Mouse (Mus musculus) urinary bladder, postnatal 14 days (tissue): ENCODE results near the gene Mn1.
A peak's percentile ranks its signal among the peaks of the same experiment; 100 is the strongest.

Source experiments
- DNase-seq: peaks from one replicate; pipeline ENCODE4 v3.0.0; 2021; ENCODE audit warnings: low spot score

The Mn1 gene

DNA sequence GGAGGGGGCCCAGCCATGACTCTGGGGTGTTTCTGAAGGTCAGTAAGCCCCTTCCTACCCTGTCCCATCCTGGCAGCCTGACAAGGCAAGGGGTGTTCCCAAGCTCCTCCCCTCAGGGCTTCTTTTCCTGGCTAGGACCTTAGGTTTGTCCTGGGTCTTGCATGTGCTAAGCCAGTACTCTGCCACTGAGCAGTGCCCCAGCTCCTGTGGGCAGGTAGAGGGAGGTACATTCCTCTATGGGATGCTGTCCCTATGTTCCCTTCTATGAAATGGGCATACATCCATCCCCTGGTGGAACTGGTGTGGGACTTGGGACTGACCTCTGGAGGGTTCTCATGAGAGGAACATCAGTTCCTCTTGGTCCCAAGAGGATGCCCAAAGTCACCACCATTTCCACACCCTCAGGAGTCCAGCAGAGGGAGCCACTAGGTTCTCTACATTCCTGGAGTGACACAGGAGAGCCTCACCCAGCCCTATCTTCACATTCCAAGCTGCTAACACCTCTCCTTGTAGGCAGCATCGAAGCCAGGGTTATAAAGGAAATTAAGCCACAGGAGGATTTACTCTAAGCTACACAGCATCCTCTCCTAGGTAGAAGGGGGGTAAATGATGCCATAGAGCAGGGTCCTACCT, 7.6 kb upstream of the Mn1 start:
- DNase-seq = no peak

DNA sequence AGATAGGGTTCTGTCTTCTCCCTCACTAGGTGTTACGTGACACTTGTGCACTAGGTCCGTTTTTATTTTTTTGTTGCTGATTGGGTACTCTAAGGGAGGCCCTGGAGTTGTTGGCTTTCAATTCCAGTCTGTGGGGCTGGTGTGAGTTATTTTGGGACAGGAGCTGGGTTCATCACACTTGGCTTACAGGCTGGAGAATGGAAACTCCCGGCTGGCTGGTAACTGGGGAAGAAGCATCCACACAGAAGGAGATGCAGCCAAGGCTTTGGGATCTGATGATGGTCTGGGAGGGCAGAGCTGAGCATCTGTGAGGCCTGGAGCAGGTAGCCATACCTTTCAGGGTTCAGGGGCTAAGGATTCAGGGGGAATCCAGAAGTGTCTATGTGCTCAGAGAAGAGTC, 6.5 kb upstream of the Mn1 start:
- no peak for DNase-seq

DNA sequence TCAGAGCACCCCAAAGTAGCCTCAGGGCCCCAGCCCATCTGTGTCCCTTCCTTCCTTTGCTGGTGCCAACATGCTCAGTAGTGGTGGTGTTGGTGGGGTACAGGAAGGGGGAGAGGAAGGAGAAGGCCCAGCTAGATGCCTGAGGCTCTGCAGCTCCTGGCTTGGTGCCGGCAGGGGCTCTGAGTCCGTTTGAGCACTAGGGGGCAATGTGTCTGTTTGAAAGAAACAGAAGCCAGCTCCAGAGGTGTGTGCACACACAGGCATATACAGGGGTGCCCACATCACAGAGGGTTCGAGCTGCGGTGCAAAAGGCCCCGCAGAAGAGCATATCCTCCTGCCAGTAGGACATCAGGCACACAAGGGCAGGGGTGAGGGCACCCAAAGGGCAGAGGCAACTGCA, 3.0 kb upstream of the Mn1 start:
- DNase-seq = peak; percentile 82

DNA sequence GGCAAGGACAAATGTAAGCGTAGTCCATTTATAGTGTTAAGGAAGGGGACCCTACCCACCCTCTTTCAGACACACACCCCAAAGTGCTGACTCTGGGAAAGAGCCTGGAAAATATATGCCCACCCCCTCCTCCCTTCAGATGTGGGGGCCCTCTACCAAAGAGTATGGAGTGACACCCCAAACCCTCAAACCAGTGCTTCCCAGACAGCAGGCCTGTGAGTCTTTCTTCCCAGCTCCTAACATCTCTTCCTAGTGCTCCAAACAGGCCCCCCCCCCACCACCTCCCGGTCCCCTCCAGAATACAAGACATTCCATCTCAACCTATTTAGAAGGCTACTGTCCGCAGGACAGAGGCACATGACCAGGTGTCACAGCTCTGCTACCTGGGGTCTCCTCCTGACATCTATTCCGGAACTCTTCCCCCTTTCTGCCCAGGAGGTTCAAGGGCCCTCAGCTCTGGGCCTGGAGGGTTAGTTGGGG, 2.4 kb upstream of the Mn1 start:
- DNase-seq = no peak

DNA sequence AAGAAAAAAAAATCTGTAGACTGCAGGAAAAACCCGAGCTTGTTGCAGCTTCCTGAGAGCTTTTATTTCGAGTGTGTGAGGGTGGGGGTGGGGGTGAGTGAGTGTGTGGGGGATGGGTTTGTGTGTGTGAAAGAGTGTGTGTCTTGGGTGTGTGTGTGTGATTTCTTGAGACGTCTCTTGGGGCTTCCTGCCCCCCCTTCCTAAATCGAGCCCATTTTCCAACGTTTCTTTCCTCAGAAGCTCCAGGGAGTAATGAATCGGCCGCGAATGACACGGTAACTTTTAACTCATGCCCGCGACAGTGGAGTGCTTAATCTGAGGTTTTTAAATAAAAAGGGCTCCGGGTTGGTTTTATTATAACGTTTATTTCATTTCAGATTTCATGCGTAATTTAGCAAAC, 1.6 kb upstream of the Mn1 start:
- no peak for DNase-seq

DNA sequence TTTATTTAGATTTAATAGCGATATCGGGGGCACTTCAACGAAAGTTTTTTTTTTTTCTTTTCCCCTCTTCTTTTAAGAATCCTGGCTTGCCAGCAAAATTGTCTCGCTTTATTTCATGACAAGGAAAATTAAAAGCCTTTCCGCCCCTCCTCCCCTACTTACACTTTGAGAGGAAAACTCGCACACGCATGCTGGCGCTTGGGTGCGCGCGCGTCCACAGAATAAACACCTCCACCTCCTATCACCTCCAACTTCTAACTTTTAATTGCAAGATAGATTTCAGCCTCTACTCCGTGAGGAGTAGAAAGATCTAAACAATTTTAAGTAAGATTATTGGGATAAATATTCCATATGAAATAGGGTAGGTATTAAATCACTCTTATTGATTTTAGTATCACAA, 1.1 kb upstream of the Mn1 start:
- DNase-seq = no peak

DNA sequence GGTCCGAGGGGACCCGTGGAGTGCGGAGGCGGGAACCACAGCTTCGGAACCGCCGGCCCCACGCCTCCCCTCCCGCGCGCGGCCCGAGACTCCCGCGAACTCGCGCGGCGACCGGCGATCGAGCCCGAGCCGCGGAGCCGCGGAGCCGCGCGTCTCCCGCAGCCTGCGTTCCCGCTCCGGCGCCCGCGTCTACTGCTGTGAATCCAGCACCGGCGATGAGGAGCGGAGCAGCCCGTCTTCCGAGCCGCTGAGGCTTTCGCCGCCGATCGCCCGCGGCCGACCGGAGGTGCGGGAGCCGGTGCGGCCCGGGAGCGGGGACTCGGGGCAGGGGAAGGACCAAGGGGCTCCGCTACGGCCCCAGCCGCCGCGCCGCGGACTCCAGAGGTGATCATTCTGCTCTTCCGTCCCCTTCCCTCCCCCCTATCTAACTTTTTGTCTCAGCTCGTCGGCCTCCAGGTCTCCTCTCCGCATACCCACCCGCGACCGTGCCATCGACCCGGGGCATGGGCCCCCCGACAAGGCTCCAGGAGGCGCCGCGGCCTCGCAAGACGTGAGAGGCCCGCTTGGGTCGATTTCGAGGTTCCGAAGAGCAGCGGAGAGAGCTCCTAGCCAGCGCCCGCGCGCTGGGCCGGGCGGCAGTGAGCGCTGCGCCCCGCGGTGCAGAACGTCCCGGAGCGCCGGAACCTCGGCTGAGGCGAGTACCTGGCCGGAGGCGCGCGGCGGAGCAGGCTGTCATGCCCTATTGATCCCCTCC, 393 bp downstream of the Mn1 start:
- no peak for DNase-seq

DNA sequence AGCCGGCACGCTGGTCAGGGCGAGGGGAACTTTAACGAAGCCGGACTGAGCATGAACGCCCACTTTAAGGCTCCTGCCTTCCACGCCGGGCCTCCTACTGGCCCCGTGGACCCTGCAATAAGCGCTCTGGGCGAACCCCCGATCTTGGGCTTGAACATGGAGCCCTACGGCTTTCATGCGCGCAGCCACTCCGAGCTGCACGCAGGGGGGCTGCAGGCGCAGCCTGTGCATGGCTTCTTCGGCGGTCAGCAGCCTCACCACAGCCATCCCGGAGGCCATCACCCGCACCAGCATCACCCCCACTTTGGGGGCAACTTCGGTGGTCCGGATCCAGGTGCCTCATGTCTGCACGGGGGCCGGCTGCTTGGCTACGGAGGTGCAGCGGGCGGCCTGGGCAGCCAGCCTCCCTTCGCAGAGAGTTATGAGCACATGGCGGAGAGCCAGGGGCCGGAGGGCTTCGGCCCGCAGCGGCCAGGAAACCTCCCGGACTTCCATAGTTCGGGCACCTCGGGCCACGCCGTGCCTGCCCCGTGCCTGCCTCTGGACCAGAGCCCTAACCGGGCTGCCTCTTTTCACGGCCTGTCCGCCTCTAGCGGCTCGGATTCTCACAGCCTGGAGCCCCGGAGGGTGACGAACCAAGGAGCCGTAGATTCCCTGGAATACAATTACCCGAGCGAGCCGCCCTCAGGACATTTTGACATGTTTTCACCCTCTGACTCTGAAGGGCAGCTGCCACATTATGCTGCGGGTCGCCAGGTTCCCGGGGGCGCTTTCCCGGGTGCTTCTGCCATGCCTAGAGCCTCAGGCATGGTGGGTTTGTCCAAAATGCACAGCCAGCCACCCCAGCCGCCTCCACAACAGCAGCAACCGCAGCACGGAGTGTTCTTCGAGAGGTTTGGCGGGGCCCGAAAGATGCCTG, 1.3 kb downstream of the Mn1 start:
- peak; percentile 29 for DNase-seq

DNA sequence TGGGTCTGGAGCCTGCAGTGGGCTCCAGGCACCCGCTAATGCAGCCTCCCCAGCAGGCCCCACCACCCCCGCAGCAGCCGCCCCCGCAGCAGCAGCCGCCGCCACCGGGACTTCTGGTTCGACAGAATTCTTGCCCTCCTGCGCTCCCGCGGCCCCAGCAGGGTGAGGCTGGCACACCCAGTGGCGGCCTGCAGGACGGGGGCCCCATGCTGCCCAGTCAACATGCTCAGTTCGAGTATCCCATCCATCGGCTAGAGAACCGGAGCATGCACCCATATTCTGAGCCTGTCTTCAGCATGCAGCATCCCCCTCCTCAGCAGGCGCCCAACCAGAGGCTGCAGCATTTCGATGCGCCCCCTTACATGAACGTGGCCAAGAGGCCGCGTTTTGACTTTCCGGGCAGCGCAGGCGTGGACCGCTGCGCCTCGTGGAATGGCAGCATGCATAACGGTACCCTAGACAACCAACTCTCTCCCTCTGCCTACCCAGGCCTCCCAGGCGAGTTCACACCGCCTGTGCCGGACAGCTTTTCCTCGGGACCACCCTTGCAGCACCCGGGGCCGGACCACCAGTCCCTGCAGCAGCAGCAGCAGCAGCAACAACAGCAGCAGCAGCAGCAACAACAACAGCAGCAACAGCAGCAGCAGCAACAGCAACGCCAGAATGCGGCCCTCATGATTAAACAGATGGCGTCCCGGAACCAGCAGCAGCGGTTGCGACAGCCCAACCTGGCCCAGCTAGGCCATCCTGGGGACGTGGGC, 2.1 kb downstream of the Mn1 start:
- DNase-seq = no peak

DNA sequence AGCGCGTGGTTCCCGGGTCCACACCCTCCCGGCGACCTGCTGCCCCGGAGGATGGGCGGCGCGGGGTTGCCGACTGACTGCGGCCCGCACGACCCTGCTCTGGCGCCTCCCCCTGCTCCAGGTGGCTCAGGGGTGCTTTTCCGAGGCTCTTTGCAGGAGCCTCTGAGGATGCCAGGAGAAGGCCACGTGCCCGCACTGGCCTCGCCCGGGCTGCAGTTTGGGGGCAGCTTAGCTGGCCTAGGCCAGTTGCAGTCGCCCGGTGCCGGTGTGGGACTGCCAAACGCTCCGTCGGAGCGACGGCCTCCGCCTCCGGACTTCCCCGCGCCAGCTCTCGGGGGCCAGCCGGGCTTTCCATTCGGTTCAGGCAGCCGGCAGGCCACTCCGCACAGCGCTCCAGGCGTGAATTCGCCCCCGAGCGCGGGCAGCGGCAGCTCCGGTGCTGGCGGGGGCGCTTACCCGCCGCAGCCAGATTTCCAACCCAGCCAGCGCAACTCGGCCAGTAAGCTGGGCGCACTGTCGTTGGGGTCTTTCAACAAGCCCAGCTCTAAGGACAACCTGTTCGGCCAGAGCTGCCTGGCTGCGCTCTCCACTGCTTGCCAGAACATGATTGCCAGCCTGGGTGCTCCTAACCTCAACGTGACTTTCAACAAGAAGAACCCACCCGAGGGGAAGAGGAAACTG, 3.0 kb downstream of the Mn1 start:
- DNase-seq = no peak

DNA sequence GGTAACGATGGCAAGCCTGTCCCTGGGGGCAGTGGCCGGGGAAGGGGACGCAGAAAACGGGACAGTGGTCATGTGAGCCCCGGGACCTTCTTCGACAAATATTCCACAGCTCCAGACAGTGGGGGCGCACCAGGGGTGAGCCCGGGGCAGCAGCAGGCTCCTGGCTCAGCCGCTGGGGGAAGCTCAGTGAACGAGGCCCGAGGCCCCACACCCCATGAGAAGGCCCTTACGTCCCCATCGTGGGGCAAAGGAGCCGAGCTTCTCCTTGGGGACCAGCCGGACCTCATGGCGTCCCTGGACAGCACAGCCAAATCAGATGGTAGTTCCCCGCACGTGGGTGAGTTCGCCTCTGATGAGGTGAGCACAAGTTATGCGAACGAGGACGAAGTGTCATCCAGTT, 3.7 kb downstream of the Mn1 start:
- no peak for DNase-seq

DNA sequence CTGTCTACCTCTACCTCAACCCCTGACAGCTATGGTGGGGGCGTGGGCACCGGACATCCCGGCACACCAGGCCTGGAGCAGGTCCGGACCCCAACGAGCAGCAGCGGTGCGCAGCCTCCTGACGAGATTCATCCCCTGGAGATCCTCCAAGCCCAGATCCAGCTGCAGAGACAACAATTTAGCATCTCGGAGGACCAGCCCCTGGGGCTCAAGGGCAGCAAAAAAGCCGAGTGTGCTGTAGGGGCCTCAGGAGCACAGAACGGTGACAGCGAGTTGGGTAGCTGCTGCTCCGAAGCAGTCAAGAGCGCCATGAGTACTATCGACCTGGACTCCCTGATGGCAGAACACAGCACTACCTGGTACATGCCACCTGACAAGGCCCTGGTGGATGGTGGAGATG, 4.3 kb downstream of the Mn1 start:
- DNase-seq = no peak

DNA sequence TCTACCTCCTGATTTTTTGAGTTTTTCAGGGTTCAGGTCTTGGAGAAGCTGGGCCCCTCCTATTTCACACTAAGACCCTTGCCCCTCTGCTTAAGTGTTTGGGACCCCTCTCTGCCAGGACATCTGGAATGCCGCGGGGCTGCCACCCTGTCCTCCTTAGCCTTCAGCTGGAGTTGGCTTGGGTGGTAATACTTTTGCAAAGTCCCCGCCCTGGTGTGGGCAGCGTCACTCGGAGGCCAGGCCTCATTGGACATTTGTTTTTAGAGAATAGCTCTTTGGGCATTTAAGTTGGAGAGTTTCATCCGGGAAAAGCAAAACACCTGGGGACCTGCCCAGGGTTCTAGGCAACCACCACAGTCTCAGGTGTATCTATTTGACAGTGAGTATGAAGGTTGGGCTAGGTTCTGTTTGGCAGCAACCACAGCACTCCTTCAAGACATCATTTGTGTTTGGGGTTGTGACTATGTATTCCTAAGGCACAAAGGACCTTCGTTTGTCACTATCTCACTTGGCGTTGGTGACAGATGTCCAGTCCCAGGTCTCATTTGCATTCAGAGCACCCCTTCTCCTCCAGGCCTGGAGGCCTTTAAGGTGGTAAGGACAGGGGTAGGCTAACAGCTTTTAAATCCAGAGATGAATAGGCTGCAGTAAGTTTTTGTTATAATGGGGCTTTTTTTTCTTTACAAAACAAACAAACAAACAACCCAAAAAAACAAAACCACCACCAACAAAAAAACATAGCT, 5.1 kb downstream of the Mn1 start:
- no peak for DNase-seq

DNA sequence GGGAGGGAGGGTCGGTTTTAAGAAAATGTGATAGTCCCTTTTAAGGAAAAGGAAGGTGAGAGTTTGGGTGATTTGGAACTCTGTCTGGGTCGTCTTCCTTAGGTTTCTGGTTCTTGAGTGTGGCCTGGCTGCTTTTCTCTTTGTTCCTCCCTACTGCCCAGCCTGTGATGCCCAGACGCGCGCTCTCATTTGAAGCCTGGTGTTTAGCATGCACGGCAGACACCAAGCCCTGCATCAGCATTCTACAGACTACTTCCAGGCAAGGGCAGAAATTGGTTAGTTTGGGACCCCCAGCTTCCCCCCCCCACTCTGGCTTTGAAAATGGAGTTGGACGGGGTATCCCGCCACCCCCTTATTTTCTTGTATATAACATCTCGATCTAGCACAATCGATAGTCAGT, 5.8 kb downstream of the Mn1 start:
- no peak for DNase-seq

DNA sequence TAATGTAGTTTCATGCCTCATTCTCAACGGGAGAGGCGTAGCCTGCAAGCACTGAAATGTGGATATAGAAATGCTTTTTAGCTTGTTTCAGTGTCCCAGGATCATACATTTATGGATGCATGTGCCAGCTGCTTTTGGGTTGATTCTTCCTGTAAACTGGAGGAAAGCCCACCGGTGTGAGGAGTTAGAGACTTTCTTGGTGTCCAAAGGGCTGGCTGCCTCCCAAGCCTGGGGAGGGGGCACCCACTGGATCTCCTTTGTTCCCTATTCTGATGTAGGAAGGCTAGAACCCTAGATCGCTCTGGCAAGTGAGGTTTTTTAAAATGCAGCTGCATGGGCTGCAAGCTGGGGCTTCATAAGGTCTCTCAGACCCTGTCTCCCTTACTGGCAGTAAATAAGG, 6.5 kb downstream of the Mn1 start:
- DNase-seq = no peak

DNA sequence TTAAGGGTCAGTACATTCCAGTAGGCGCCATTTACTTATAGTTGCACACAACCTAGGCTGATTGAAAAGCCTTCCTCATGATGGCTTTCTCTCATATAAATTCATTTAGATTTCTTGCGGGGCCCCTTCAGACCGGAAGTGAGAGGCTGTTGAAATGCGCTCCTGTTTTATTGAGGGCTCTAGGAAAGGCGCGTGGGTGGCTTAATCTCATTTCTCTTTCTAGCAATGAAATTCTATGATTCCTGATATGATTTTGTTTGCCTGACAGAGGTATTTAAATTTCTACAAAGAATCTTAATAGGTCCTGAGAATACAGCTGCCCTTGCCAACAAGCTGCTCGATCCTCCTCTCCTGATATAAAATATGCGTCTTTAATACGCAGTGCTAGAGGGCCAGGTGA, 8.7 kb downstream of the Mn1 start:
- DNase-seq = no peak

DNA sequence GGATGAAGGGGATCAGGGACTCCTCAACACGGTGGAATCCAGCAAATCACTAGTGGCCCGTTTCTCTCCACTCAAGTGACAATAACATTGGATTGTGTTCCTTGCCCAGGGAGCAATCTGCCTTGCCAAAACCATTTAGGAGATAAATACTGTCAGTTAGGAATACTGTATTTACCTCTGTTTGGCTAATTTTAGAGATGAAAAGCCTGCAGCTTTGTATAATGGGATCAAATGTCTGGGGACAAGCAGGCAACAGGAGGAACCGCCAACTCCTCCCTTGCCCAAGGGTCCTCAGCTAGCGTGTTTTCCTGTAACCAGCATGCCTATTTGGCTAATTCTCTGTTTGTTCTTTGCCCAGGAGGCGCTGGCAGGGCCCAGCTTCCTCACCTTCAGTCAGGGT, 9.1 kb downstream of the Mn1 start:
- DNase-seq = no peak

DNA sequence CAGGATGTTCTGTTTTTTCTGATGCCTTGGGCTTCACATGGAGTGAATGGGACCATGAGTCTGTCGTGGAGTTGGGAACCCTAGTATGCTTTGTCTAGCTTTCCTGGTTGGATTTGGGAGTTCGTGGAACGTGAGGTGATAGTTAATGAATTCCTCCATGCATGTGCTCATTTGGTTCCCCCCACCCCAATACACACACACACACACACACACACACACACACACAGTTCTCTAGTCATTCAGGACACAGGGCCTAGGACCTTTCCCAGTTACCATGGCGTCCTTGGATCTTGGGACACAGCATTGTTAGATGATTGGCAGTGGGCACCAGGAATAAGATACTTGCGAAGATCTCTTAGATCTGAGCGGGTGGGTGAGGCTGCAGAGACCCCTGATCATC, 11.7 kb downstream of the Mn1 start:
- DNase-seq = no peak

DNA sequence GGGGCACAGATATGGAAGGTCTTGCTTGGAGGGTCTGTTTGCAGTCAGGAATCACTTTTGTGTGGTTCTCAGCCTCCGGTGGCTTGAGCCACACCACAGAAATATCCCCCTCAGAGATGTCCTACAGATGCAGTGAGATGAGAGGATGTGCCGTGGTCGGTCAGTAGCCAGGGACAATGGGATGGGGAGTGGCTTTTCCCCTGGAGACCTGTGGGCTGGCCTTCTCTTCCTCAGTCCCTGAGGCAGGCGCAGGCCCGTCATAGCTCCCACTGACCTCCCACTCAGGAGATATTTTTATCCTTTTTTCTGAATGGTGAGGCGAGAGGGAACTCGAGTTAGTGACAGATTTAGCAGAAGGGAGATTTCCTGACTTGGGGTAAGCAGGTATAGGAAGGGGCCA, 12.6 kb downstream of the Mn1 start:
- DNase-seq = no peak

DNA sequence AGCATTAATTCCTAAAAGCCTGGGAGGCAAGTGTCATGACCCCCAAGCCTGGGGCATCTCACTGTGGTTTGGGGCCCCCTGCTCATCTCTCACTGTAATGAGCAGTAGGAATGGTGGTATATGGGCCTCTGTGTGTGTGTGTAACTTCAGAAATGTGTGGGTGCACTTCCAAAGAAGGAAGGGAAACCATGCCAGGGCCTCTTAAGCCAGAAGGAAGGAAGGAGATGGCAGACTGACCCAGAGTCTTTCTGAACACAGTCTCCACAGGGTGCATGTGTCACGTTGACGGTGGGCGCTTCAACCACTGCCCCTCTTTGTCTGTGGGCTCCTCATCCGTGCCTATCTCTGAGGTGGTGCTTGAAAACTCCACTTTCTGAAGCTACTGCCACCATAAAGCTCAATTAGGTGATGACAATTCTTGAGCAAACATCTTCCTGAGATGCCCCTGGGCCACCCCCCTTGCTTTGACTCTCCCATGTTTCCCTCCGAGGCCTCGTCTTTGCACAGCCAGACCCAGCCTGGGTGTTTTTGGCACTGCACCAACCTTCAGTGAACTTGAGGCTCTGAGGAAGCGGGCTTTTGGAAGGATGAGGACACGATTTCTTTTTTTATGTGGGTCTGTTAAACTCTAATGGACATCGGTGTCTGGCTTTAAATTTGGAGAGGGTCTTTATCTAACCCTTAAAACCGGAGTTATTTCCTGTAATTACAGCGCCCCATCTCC, 14.0 kb downstream of the Mn1 start:
- no peak for DNase-seq
